Mouse (Mus musculus) lung, adult 2 months (tissue): ENCODE measurements around the gene Guca1a.

Experiments
- CTCF ChIP-seq: fragments of 200-500 bp; IDR thresholded peaks from 2 replicates; pipeline ENCODE4 v1.5.1; 2011; ENCODE audit warnings: mild to moderate bottlenecking, low read length, control low read depth; ENCODE audit not compliant: insufficient read depth
- POLR2A ChIP-seq: fragments of 200-500 bp; IDR thresholded peaks from 2 replicates; pipeline ENCODE4 v1.6.1; 2011; ENCODE audit warnings: low read depth, mild to moderate bottlenecking, control low read depth, low read length, borderline replicate concordance; ENCODE audit errors: extremely low read depth

DNA sequence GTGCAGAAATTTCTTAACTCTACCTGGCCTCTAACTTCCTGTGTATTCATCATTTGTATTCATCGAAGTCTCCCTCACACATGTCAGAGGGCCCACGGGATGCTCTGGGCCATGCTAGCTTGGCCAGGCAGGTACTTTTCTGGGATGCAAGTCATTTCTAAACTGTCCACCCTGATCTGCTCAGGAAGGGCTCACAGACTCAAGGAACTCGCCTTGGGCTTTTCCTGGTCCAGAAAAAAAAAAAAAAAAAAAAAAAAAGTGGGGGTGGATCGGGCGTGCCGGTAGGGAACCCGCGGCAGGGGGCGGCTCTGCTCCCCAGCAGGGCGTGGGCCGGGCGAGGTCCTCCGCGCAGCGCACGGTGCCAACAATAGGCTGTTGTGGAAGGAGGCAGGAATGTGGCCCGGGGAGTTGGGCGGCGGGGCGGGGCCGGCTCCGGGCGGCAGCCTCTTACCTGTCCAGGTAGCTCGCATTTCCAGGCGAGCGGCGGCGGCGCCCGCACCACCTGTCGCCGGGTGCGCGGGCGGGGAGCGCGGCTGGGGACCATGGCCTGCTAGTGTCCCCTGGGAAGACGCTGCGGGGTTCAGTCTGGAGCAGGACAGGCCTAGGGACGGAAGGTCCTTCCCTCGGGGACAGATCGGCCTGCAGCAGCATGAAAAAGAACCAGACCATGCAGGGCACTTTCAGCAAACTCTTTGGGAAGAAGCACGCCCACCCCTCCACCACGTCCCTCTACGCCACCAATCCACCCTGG lies 35.9 kb upstream of the Guca1a start, which contains the start of gene AI661453:
- TF ChIP-seq POLR2A, result peak; percentile 43; the same call in 1 of the 2 replicates
- TF ChIP-seq CTCF, result no peak
